Mouse (Mus musculus): ENCODE data around the gene Tmco4. TPM values are rescaled to one million over a fixed set of nuclear protein-coding genes. Genes with fewer than 3 reads are reported as not detected.
"Not testable (repeated sequence)": the region's sequence is repeated elsewhere in the genome, so short reads cannot be mapped to it uniquely, and the experiment has no call there.

The Tmco4 gene
- polyA plus RNA-seq, 2 experiments from 2014 or later = 22.5 to 44.8 TPM

- ATAC-seq = not testable (repeated sequence)
These were observed 1.9 kb downstream of the Tmco4 start for GRCm38 (mm10) chr4:138974540-138974939.

- ATAC-seq = no peak
These were observed 2.5 kb downstream of the Tmco4 start for GRCm38 (mm10) chr4:138975194-138975593.

- ATAC-seq = no peak
These were observed 3.4 kb downstream of the Tmco4 start for GRCm38 (mm10) chr4:138976046-138976445.

- ATAC-seq = no peak
These were observed 7.3 kb downstream of the Tmco4 start for GRCm38 (mm10) chr4:138980021-138980420.

- no peak for ATAC-seq
These were observed 8.2 kb downstream of the Tmco4 start for GRCm38 (mm10) chr4:138980771-138981420.

GRCm38 (mm10) chr4:138983422-138983821, 10.7 kb downstream of the Tmco4 start:
- no peak for ATAC-seq

- no peak for ATAC-seq
These were observed 12.1 kb downstream of the Tmco4 start for GRCm38 (mm10) chr4:138984744-138985143.

- ATAC-seq = no peak
These were observed 13.6 kb downstream of the Tmco4 start for GRCm38 (mm10) chr4:138986280-138986679.

- no peak for ATAC-seq
These were observed 21.7 kb downstream of the Tmco4 start for GRCm38 (mm10) chr4:138994389-138994788.

GRCm38 (mm10) chr4:138996410-138996809, 23.7 kb downstream of the Tmco4 start:
- ATAC-seq = no peak

- ATAC-seq = no peak
These were observed 24.4 kb downstream of the Tmco4 start for GRCm38 (mm10) chr4:138997121-138997520.

- ATAC-seq = no peak
These were observed 25.9 kb downstream of the Tmco4 start for GRCm38 (mm10) chr4:138998611-138999010.

GRCm38 (mm10) chr4:139001026-139001425, 28.3 kb downstream of the Tmco4 start:
- no peak for ATAC-seq

- no peak for ATAC-seq
These were observed 28.7 kb downstream of the Tmco4 start for GRCm38 (mm10) chr4:139001433-139001832.

- ATAC-seq = no peak
These were observed 31.4 kb downstream of the Tmco4 start for GRCm38 (mm10) chr4:139004067-139004466.

GRCm38 (mm10) chr4:139005214-139005613, 32.5 kb downstream of the Tmco4 start:
- no peak for ATAC-seq

GRCm38 (mm10) chr4:139007353-139007752, 34.7 kb downstream of the Tmco4 start:
- no peak for ATAC-seq

GRCm38 (mm10) chr4:139007981-139008536, 35.4 kb downstream of the Tmco4 start:
- no peak for ATAC-seq

GRCm38 (mm10) chr4:139011201-139011702, 38.6 kb downstream of the Tmco4 start:
- ATAC-seq = no peak

GRCm38 (mm10) chr4:139013281-139013680, 40.6 kb downstream of the Tmco4 start:
- no peak for ATAC-seq

- ATAC-seq = no peak
These were observed 42.1 kb downstream of the Tmco4 start for GRCm38 (mm10) chr4:139014793-139015192.

GRCm38 (mm10) chr4:139018388-139018787, 45.7 kb downstream of the Tmco4 start:
- ATAC-seq = no peak

- no peak for ATAC-seq
These were observed 46.3 kb downstream of the Tmco4 start for GRCm38 (mm10) chr4:139018976-139019375.

GRCm38 (mm10) chr4:139019413-139019812, 46.7 kb downstream of the Tmco4 start:
- ATAC-seq = no peak
